10 mouse cellular contexts compared by ENCODE assay signal in the genomic region with DNA sequence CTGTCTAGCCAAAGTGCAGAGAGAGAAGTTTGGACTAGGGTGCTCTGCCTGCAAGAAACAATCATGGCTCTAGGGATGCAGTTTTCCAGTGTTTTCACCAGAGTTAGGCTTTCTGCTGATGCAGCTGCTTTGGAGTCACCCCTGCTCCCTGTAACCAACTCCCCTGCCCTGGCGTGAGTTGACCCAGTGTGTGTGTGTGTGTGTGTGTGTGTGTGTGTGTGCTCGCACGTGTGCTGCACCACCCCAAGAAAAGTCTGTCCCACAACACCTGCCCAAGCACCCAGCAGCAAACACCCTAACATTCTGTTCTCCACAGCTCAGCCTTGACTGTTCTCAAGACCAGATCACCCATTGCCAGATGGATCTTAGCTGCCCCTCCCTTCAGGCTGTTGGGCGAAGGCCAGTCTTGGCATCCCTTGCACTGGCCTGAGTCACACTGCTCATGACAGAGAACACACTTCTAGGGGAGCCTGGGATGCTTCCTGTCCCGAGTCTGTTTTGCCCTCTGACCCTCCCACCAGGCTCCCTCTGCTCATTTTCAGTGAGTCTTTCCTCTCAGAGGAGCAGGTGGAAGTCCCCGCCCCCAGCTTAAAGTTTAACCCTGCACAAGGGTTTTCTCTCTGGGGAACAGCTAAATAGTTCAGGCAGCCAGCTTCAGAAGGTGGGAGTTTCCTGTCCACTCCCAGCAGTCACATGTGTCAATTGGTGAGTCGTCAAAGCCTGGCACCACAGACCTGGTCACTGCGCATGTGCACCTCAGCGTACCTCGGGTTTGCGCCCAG. TPM values are rescaled to one million over a fixed set of nuclear protein-coding genes. Genes with fewer than 3 reads are reported as not detected.
DNase-seq lines count a peak whose midpoint lies in the region; ATAC-seq and TF ChIP-seq lines count a peak whose summit lies in the region.
"Had no signal": no experiment of that assay in that cellular context is flagged by ENCODE, and none has a peak within 500 bp of the region (broad histone marks: within the 10 kb centered on the region; RNA-seq: fewer than 3 reads in every experiment).

No protein-coding gene starts in this region.

- H3K27ac ChIP-seq in forebrain, embryonic 16.5 days (ENCODE audit: low read length), result no peak overlapping the region
- no peak overlapping the region for H3K27ac ChIP-seq in forebrain, embryonic 13.5 days
- no peak overlapping the region for H3K27ac ChIP-seq in heart, embryonic 13.5 days (replicated peaks)
- H3K27ac ChIP-seq: embryonic facial prominence, embryonic 13.5 days; neural tube, embryonic 12.5 days had no signal

- H3K4me2 ChIP-seq in forebrain, embryonic 16.5 days (ENCODE audit: low read length), result no peak overlapping the region
- no peak overlapping the region for H3K4me2 ChIP-seq in forebrain, embryonic 13.5 days
- no peak overlapping the region for H3K4me2 ChIP-seq in heart, embryonic 13.5 days
- peak overlapping the region; percentile 85 for H3K4me2 ChIP-seq in myocyte (ENCODE audit: low read depth)
- H3K4me2 ChIP-seq: embryonic facial prominence, embryonic 13.5 days; neural tube, embryonic 12.5 days had no signal

- no peak overlapping the region for H3K9ac ChIP-seq in forebrain, embryonic 16.5 days (replicated peaks; ENCODE audit: low read depth, low read length)
- H3K9ac ChIP-seq in forebrain, embryonic 13.5 days, result no peak overlapping the region
- no peak overlapping the region for H3K9ac ChIP-seq in heart, embryonic 13.5 days
- H3K9ac ChIP-seq: embryonic facial prominence, embryonic 13.5 days; neural tube, embryonic 12.5 days had no signal

- WGBS in forebrain, embryonic 16.5 days, result 74% methylated on average over 11 of the region's 11 CpGs
- 68% methylated on average over 11 of the region's 11 CpGs for WGBS in forebrain, embryonic 13.5 days
- 66% methylated on average over 11 of the region's 11 CpGs for WGBS in heart, embryonic 13.5 days

- H3K9me3 ChIP-seq in forebrain, embryonic 16.5 days (ENCODE audit: control insufficient read depth, low read length), result no peaks in the 10 kb centered on the region
- H3K9me3 ChIP-seq in forebrain, embryonic 13.5 days (replicated peaks), result no peaks in the 10 kb centered on the region
- peaks cover 9% of the 10 kb centered on the region; the same call in 1 of the 2 replicates for H3K9me3 ChIP-seq in heart, embryonic 13.5 days
- H3K9me3 ChIP-seq: embryonic facial prominence, embryonic 13.5 days had no signal

- peak; percentile 87 to 88 for DNase-seq in cerebellum, postnatal 14 days
- DNase-seq in kidney, postnatal 25 days, result peak; percentile 88 to 94
- peak; percentile 51 to 82 for DNase-seq in urinary bladder, postnatal 36 days (ENCODE audit: low spot score in 2 of 2)
- no peak for DNase-seq in frontal cortex, postnatal 36 days (ENCODE audit: low spot score in 2 of 2)

- peak; percentile 36 for TF ChIP-seq POLR2A in myocyte (IDR thresholded peaks at IDR 0.05; ENCODE audit: insufficient read length, low read depth)

- H3K27me3 ChIP-seq in forebrain, embryonic 16.5 days (replicated peaks; ENCODE audit: control insufficient read depth, insufficient read depth, low read length), result no peaks in the 10 kb centered on the region
- H3K27me3 ChIP-seq in forebrain, embryonic 13.5 days, result no peaks in the 10 kb centered on the region
- H3K27me3 ChIP-seq in heart, embryonic 13.5 days (replicated peaks), result no peaks in the 10 kb centered on the region
- no peaks in the 10 kb centered on the region for H3K27me3 ChIP-seq in myocyte (ENCODE audit: control insufficient read depth, insufficient read depth, insufficient read length)
- H3K27me3 ChIP-seq: embryonic facial prominence, embryonic 13.5 days; neural tube, embryonic 12.5 days had no signal

- H3K4me3 ChIP-seq in forebrain, embryonic 16.5 days (replicated peaks; ENCODE audit: low read length), result no peak overlapping the region
- no peak overlapping the region for H3K4me3 ChIP-seq in forebrain, embryonic 13.5 days
- H3K4me3 ChIP-seq in heart, embryonic 13.5 days, result no peak overlapping the region
- H3K4me3 ChIP-seq in myocyte, result peak overlapping the region; percentile 3
- H3K4me3 ChIP-seq: embryonic facial prominence, embryonic 13.5 days; neural tube, embryonic 12.5 days had no signal

- peak; percentile 23; the same call in 1 of the 2 replicates for ATAC-seq in forebrain, embryonic 16.5 days
- no peak for ATAC-seq in forebrain, embryonic 13.5 days
- ATAC-seq in heart, embryonic 13.5 days (ENCODE audit: extremely low read depth, insufficient number of reproducible peaks, low FRiP score, low TSS enrichment), result peak; percentile 61

- no peaks in the 10 kb centered on the region for H3K36me3 ChIP-seq in forebrain, embryonic 16.5 days (ENCODE audit: control insufficient read depth, insufficient read depth)
- no peaks in the 10 kb centered on the region for H3K36me3 ChIP-seq in forebrain, embryonic 13.5 days (ENCODE audit: poor library complexity, severe bottlenecking)
- no peaks in the 10 kb centered on the region for H3K36me3 ChIP-seq in heart, embryonic 13.5 days
- no peaks in the 10 kb centered on the region for H3K36me3 ChIP-seq in myocyte (ENCODE audit: control insufficient read depth, insufficient read depth)
- H3K36me3 ChIP-seq: embryonic facial prominence, embryonic 13.5 days; neural tube, embryonic 12.5 days had no signal

- H3K4me1 ChIP-seq in forebrain, embryonic 16.5 days (replicated peaks; ENCODE audit: control insufficient read depth, insufficient read depth, low read length), result no peaks in the 10 kb centered on the region
- H3K4me1 ChIP-seq in forebrain, embryonic 13.5 days, result no peaks in the 10 kb centered on the region
- peaks cover 22% of the 10 kb centered on the region for H3K4me1 ChIP-seq in heart, embryonic 13.5 days
- H3K4me1 ChIP-seq: embryonic facial prominence, embryonic 13.5 days; neural tube, embryonic 12.5 days had no signal

- H3K79me2 ChIP-seq in myocyte (ENCODE audit: control insufficient read depth, insufficient read depth), result no peaks in the 10 kb centered on the region

- no peak overlapping the region for H3ac ChIP-seq in myocyte (ENCODE audit: control insufficient read depth, insufficient read length)

TF ChIP-seq in myocyte, 11 proteins besides CTCF, POLR2A, EP300 and RAD21:
- TF ChIP-seq USF1 (IDR thresholded peaks at IDR 0.05; ENCODE audit: low read depth) (peak; percentile 58), MYOG (IDR thresholded peaks at IDR 0.05; ENCODE audit: control insufficient read depth in 1 of 3, insufficient read depth in 1 of 3, insufficient read length in 2 of 3, low read depth in 2 of 3) (no peak), POLR2AphosphoS2 (IDR thresholded peaks at IDR 0.05; ENCODE audit: insufficient read length, low read depth) (no peak), E2F4 (IDR thresholded peaks at IDR 0.05; ENCODE audit: insufficient read depth) (no peak), TCF3 (IDR thresholded peaks at IDR 0.05; ENCODE audit: insufficient read length, low read depth) (no peak), MAX (IDR thresholded peaks at IDR 0.05; ENCODE audit: low read depth) (no peak), SRF (IDR thresholded peaks at IDR 0.05; ENCODE audit: control insufficient read depth, insufficient read length, low read depth) (no peak), CEBPB (IDR thresholded peaks at IDR 0.05; ENCODE audit: insufficient read depth, poor library complexity, severe bottlenecking) (0 out of 2 replicates have a peak, but pooled peaks have one; percentile 11), MYOD1 (IDR thresholded peaks at IDR 0.05; ENCODE audit: control insufficient read depth in 1 of 3, insufficient read length in 2 of 3, low read depth in 2 of 3) (peak in 1 of 3 experiments; percentile 43), TCF12 (IDR thresholded peaks at IDR 0.05; ENCODE audit: insufficient read depth, poor library complexity, severe bottlenecking) (no peak), REST (IDR thresholded peaks at IDR 0.05; ENCODE audit: insufficient read depth, insufficient read length) (no peak)

RNA-seq across cellular contexts. Expression of a gene that starts 26.9 kb away (rescaled TPM):
- polyA plus RNA-seq in forebrain, embryonic 16.5 days (2015; fragmentation: Nextera tagmentation; extraction: Ambion mirVana), result 14.5 and 15.8 TPM in 2 replicates
- polyA plus RNA-seq in forebrain, embryonic 13.5 days (2015; fragmentation: Nextera tagmentation; extraction: Ambion mirVana), result 4.2 and 5.2 TPM in 2 replicates
- polyA plus RNA-seq in heart, embryonic 13.5 days (2015; fragmentation: Nextera tagmentation; extraction: Ambion mirVana), result 4.5 and 4.8 TPM in 2 replicates
- 2.8 TPM for polyA plus RNA-seq in myocyte (2012; fragmentation: generic; extraction: Trizol)

RNA-seq across cellular contexts. Expression of a gene that starts 53.9 kb away (rescaled TPM):
- 51.0 and 54.4 TPM in 2 replicates for polyA plus RNA-seq in forebrain, embryonic 16.5 days (2015; fragmentation: Nextera tagmentation; extraction: Ambion mirVana)
- polyA plus RNA-seq in forebrain, embryonic 13.5 days (2015; fragmentation: Nextera tagmentation; extraction: Ambion mirVana), result 56.4 and 63.6 TPM in 2 replicates
- 52.4 and 55.8 TPM in 2 replicates for polyA plus RNA-seq in heart, embryonic 13.5 days (2015; fragmentation: Nextera tagmentation; extraction: Ambion mirVana)
- polyA plus RNA-seq in myocyte (2012; fragmentation: generic; extraction: Trizol), result 33.1 TPM

Comparison
In these comparisons a context has a peak if more than half of its experiments do, and no peak if none do; other contexts are left out.
1. DNase-seq: peak in cerebellum, postnatal 14 days (2 of 2), kidney, postnatal 25 days (2 of 2) and urinary bladder, postnatal 36 days (2 of 2); none in frontal cortex, postnatal 36 days (0 of 2).